Mouse (Mus musculus): ENCODE measurements at regions not wholly inside any gene's neighbourhood (a gene's known extent, or its start where the extent isn't known, plus 50 kb on each side); places are given as distances from the start of the nearest gene placed in this dataset.

DNA sequence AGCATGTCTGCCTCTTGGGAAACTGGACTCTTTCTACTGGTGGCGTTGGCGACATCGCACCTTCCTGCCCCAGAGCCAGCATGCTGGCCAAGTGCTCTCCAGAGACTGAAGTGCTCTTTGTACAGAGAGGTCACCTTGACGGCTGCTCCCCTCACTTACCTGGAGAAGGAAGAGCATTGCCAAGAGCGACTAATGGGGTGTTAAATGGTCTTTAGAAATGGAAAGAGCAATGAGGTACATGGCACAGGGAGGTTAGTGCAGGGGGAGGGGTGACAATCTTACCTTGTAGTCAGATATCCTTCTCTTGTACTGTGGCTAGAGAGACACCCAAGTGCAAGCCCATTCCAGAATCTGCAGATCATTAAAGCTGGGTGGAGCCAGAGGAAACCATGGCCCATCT, 220.8 kb upstream of the Cdh13 start:
- Histone ChIP-seq H3K27me3 (ENCODE audit: control insufficient read depth, insufficient read depth, low read length) (no peaks in the 10 kb centered on the region), H3K36me3 (ENCODE audit: control insufficient read depth, insufficient read depth, low read length) (no peaks in the 10 kb centered on the region), H3K4me3 (ENCODE audit: extremely low read depth, insufficient read depth, insufficient read length) (no peak overlapping the region), H3K4me1 (ENCODE audit: control insufficient read depth, insufficient read depth, insufficient read length) (no peaks in the 10 kb centered on the region), H3K27ac (ENCODE audit: insufficient read depth, low read length) (no peak overlapping the region)
- DNase-seq (ENCODE audit: low read depth in 1 of 2, low spot score in 2 of 2): no peak
- WGBS: 70% methylated on average over 5 of the region's 5 CpGs
- TF ChIP-seq CTCF (IDR thresholded peaks at IDR 0.05; ENCODE audit: extremely low read depth, insufficient read depth, insufficient read length, insufficient replicate concordance): no peak
- no peak for TF ChIP-seq POLR2A (IDR thresholded peaks at IDR 0.05; ENCODE audit: low read depth, low read length)

DNA sequence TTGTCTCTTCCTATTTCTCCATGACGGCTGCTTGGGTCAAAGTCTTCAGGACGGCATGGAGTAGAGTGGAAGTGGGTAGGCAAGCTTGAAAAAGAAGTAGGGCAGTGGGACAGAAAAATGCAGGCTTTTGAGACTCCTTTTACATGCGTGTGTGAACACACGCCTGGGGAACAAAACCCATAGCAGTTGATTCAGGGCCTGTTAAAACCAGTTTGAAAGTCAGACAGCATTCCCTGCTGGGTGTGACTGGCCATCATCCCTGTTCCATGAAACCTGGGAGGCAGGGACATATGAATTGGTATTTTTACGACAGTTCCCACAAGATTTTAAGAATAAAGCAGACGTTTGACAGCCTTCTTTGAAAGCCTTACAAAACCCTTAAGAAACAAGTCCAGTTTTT, 226.8 kb upstream of the Cdh13 start:
- Histone ChIP-seq H3K27me3 (ENCODE audit: control insufficient read depth, insufficient read depth, low read length) (no peaks in the 10 kb centered on the region), H3K27ac (ENCODE audit: insufficient read depth, low read length) (no peak overlapping the region), H3K4me3 (ENCODE audit: extremely low read depth, insufficient read depth, insufficient read length) (no peak overlapping the region), H3K36me3 (ENCODE audit: control insufficient read depth, insufficient read depth, low read length) (no peaks in the 10 kb centered on the region), H3K4me1 (ENCODE audit: control insufficient read depth, insufficient read depth, insufficient read length) (no peaks in the 10 kb centered on the region)
- no peak for DNase-seq (ENCODE audit: low read depth in 1 of 2, low spot score in 2 of 2)
- TF ChIP-seq POLR2A (IDR thresholded peaks at IDR 0.05; ENCODE audit: low read depth, low read length) (no peak), CTCF (IDR thresholded peaks at IDR 0.05; ENCODE audit: extremely low read depth, insufficient read depth, insufficient read length, insufficient replicate concordance) (no peak)
- 92% methylated on average over 6 of the region's 6 CpGs for WGBS

DNA sequence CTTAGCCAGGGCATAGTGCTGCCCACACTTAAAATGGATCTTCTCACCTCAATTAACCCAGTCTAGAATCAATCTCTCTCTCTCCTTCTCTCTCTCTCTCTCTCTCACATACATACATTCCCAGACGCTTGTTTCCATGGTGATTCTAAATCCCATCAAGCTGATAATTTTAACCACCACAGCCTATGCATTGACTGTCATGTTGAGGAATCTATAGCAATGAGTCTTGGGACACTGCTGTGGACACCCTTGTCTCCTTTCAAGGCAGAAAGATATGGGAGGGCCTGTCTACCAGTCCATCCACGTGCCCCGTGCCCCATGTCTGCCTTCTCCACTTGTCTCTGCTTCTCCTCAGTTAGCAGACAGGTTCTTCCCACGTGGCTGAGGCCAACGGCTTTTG, 228.0 kb upstream of the Cdh13 start:
- WGBS: 84% methylated on average over 5 of the region's 5 CpGs
- H3K27ac ChIP-seq (ENCODE audit: insufficient read depth, low read length): no peak overlapping the region
- no peaks in the 10 kb centered on the region for H3K4me1 ChIP-seq (ENCODE audit: control insufficient read depth, insufficient read depth, insufficient read length)
- TF ChIP-seq POLR2A (IDR thresholded peaks at IDR 0.05; ENCODE audit: low read depth, low read length): no peak
- no peak for TF ChIP-seq CTCF (IDR thresholded peaks at IDR 0.05; ENCODE audit: extremely low read depth, insufficient read depth, insufficient read length, insufficient replicate concordance)
- no peak overlapping the region for H3K4me3 ChIP-seq (ENCODE audit: extremely low read depth, insufficient read depth, insufficient read length)
- DNase-seq (ENCODE audit: low read depth in 1 of 2, low spot score in 2 of 2): no peak
- no peaks in the 10 kb centered on the region for H3K36me3 ChIP-seq (ENCODE audit: control insufficient read depth, insufficient read depth, low read length)
- no peaks in the 10 kb centered on the region for H3K27me3 ChIP-seq (ENCODE audit: control insufficient read depth, insufficient read depth, low read length)

DNA sequence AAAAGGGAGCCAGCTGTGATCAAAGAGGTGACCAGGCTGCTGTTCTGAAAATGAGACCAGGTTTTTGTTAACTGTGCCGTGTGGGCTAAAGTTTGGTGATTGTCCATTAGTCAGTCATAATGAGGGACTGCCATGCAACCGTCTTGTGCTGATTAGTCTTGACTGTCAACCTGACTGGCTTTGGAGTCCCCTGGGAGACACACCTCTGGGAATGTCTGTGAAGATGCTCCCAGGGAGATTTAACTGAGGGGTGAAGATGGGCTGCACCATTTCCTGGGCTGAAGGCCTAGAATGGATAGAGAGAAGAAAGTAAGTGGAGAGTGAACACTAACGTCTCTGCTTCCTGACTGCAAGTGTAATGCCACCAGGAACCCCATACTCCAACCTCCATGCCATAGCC, 233.1 kb upstream of the Cdh13 start:
- no peak for TF ChIP-seq CTCF (IDR thresholded peaks at IDR 0.05; ENCODE audit: extremely low read depth, insufficient read depth, insufficient read length, insufficient replicate concordance)
- TF ChIP-seq POLR2A (IDR thresholded peaks at IDR 0.05; ENCODE audit: low read depth, low read length): no peak
- no peak for DNase-seq (ENCODE audit: low read depth in 1 of 2, low spot score in 2 of 2)
- Histone ChIP-seq H3K4me1 (ENCODE audit: control insufficient read depth, insufficient read depth, insufficient read length) (no peaks in the 10 kb centered on the region), H3K27ac (ENCODE audit: insufficient read depth, low read length) (no peak overlapping the region), H3K4me3 (ENCODE audit: extremely low read depth, insufficient read depth, insufficient read length) (no peak overlapping the region), H3K27me3 (ENCODE audit: control insufficient read depth, insufficient read depth, low read length) (no peaks in the 10 kb centered on the region), H3K36me3 (ENCODE audit: control insufficient read depth, insufficient read depth, low read length) (no peaks in the 10 kb centered on the region)
- 81% methylated on average over 3 of the region's 3 CpGs for WGBS

DNA sequence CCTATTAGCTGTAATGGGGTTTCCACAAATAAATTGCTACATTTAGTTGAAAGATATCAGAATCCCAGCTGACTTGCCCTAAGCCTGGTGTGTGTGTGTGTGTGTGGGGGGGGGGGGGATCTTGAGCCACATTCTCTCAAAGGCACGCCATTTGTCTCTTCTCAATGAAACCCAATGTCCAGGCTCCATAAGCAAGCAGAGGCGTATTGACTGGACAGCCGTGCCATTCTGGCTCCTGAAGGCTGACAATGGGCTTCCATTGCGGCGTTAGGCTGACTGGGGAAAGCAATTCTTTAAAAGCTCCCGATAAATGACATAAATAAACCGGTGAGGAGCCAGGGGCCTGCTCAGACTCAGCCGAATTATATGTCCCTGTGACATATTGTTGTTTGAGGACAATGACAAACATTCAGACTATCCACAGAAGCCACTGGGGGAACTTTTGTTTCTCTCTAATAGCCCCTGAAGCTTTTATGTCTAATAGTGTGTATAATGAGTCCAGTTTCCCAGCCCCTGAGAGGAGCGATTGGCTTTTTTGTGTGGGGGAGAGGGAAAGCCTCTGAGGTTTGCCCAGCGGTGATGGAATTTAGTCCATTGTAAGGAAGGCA, 240.6 kb upstream of the Mphosph6 start:
- no peak for TF ChIP-seq CTCF (IDR thresholded peaks at IDR 0.05; ENCODE audit: extremely low read depth, insufficient read depth, insufficient read length, insufficient replicate concordance)
- no peak for TF ChIP-seq POLR2A (IDR thresholded peaks at IDR 0.05; ENCODE audit: low read depth, low read length)
- H3K36me3 ChIP-seq (ENCODE audit: control insufficient read depth, insufficient read depth, low read length): no peaks in the 10 kb centered on the region
- H3K4me3 ChIP-seq (ENCODE audit: extremely low read depth, insufficient read depth, insufficient read length): no peak overlapping the region
- DNase-seq (ENCODE audit: low read depth in 1 of 2, low spot score in 2 of 2): no peak
- no peaks in the 10 kb centered on the region for H3K4me1 ChIP-seq (ENCODE audit: control insufficient read depth, insufficient read depth, insufficient read length)
- H3K27me3 ChIP-seq (ENCODE audit: control insufficient read depth, insufficient read depth, low read length): no peaks in the 10 kb centered on the region
- 87% methylated on average over 10 of the region's 10 CpGs for WGBS
- no peak overlapping the region for H3K27ac ChIP-seq (ENCODE audit: insufficient read depth, low read length)

DNA sequence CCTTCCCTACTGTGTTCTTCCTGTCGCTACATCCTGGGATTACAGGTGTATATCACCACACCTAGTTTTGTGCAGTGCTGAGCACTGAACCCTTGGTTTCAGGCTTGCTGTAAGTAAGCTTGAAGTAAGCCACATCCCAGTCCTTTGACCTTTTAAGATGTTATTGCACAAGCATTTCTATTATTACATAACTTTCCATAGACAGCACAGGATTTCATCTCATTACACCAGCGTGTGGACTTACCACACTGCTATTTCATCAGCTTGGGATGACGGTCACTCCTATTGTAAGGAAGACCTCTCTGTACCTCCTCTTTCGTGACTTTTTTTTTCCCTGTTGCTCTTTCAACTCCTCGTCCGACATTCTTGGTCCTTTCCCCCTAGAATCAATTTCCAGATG, 239.5 kb upstream of the Mphosph6 start:
- no peak for DNase-seq (ENCODE audit: low read depth in 1 of 2, low spot score in 2 of 2)
- Histone ChIP-seq H3K4me1 (ENCODE audit: control insufficient read depth, insufficient read depth, insufficient read length) (no peaks in the 10 kb centered on the region), H3K27ac (ENCODE audit: insufficient read depth, low read length) (no peak overlapping the region), H3K4me3 (ENCODE audit: extremely low read depth, insufficient read depth, insufficient read length) (no peak overlapping the region), H3K36me3 (ENCODE audit: control insufficient read depth, insufficient read depth, low read length) (no peaks in the 10 kb centered on the region), H3K27me3 (ENCODE audit: control insufficient read depth, insufficient read depth, low read length) (no peaks in the 10 kb centered on the region)
- WGBS: 88% methylated on average over 6 of the region's 6 CpGs
- TF ChIP-seq CTCF (IDR thresholded peaks at IDR 0.05; ENCODE audit: extremely low read depth, insufficient read depth, insufficient read length, insufficient replicate concordance) (no peak), POLR2A (IDR thresholded peaks at IDR 0.05; ENCODE audit: low read depth, low read length) (no peak)

DNA sequence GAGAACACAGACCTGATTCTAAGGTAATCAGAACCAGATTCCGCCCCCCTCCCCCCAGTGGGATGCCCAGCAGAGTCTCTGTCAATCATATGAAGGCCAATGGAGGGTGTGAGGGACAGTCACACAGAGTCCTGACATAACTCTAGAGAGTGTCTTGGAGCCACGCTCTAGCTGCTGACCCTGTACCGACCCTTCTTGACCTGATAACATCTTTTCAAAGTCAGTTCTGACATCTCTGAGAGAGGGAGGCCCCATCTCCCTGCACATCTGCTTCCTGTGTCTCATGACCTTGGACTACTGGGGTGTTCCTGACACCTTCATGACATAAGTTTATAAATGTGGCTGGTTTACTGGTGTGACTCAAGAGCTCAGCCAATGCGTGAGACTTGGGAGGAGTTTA, 236.1 kb upstream of the Mphosph6 start:
- DNase-seq (ENCODE audit: low read depth in 1 of 2, low spot score in 2 of 2): no peak
- Histone ChIP-seq H3K27me3 (ENCODE audit: control insufficient read depth, insufficient read depth, low read length) (no peaks in the 10 kb centered on the region), H3K4me1 (ENCODE audit: control insufficient read depth, insufficient read depth, insufficient read length) (no peaks in the 10 kb centered on the region), H3K36me3 (ENCODE audit: control insufficient read depth, insufficient read depth, low read length) (no peaks in the 10 kb centered on the region), H3K4me3 (ENCODE audit: extremely low read depth, insufficient read depth, insufficient read length) (no peak overlapping the region), H3K27ac (ENCODE audit: insufficient read depth, low read length) (no peak overlapping the region)
- TF ChIP-seq CTCF (IDR thresholded peaks at IDR 0.05; ENCODE audit: extremely low read depth, insufficient read depth, insufficient read length, insufficient replicate concordance): no peak
- TF ChIP-seq POLR2A (IDR thresholded peaks at IDR 0.05; ENCODE audit: low read depth, low read length): no peak
- WGBS: 71% methylated on average over 4 of the region's 4 CpGs

Measured in spleen, adult 2 months (tissue).